Mouse (Mus musculus): ENCODE results near the gene 2310057M21Rik.

DNA sequence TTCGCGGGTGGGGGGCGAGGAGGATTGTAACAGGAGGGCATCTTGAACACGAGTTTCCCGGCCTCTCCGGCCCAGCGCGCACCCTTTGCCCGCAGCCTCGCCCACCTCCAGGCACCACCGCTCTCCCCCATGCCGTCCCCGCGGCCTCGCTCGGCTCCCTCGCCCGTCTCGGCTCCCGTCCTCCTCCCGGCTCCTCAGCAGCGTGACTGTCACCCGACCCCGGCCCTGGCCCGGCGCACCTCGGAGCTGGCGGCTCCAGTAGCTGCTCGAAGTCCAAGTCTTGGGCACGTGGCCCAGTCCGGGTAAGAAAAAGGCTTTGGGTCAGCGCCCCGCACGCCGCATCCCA, 317 bp downstream of the 2310057M21Rik start:
- TF ChIP-seq POLR2A (IDR thresholded peaks at IDR 0.05; ENCODE audit: insufficient read depth, low read depth, low read length) (no peak), EP300 (IDR thresholded peaks at IDR 0.05; ENCODE audit: insufficient read depth, low read depth, low read length) (no peak), CTCF (IDR thresholded peaks at IDR 0.05) (no peak)

Measured in heart, adult 2 months (tissue).